Mouse (Mus musculus) central nervous system, embryonic 18 days (tissue): ENCODE results near the gene Olfr283. TPM values are rescaled to one million over a fixed set of nuclear protein-coding genes. Genes with fewer than 3 reads are reported as not detected.

Experiments used
- polyA plus RNA-seq: library from polyadenylated mRNA; depleted of rRNA; stranded (reverse); fragments of >200 nt; gene quantifications from 2 replicates; pipeline ENCODE4 v1.2.3, GENCODE M21; 2012; rRNA removed

Olfr283 gene
- polyA plus RNA-seq: not detected in 2 replicates

GRCm38 (mm10) chr15:98380846-98381245, at the start of gene Olfr283:
Gene Olfr283 (minus strand): TSS chr15:98380946.

GRCm38 (mm10) chr15:98340887-98341286, 39.9 kb downstream of the Olfr283 start, which contains the start of gene Olfr284:
Gene Olfr284 (minus strand): TSS chr15:98340987.

Other genes with a start within 250 kb of the Olfr283 start
- 47.8 and 48.6 TPM in 2 replicates for gene Asb8, start 215.3 kb downstream of the Olfr283 start, polyA plus RNA-seq
- gene Ccdc184, start 213.8 kb downstream of the Olfr283 start, polyA plus RNA-seq: 58.9 and 63.7 TPM in 2 replicates
- gene Olfr288, start 185.4 kb downstream of the Olfr283 start, polyA plus RNA-seq: not detected in 2 replicates
- gene Gm44579, start 160.0 kb downstream of the Olfr283 start, polyA plus RNA-seq: 0.06 and 0.07 TPM in 2 replicates
- 0.31 and 0.32 TPM in 2 replicates for gene Olfr287, start 159.9 kb downstream of the Olfr283 start, polyA plus RNA-seq
- gene Olfr286, start 146.5 kb downstream of the Olfr283 start, polyA plus RNA-seq: not detected in 2 replicates
- gene H1fnt, start 123.7 kb downstream of the Olfr283 start, polyA plus RNA-seq: not detected in 2 replicates
- gene Zfp641, start 84.8 kb downstream of the Olfr283 start, polyA plus RNA-seq: 13.7 and 14.5 TPM in 2 replicates
- gene Olfr285, start 63.6 kb downstream of the Olfr283 start, polyA plus RNA-seq: not detected in 2 replicates
- not detected in 2 replicates for gene Olfr284, start 40.0 kb downstream of the Olfr283 start, polyA plus RNA-seq
- not detected in 2 replicates for gene Olfr282, start 50.3 kb upstream of the Olfr283 start, polyA plus RNA-seq
- gene Olfr281, start 71.6 kb upstream of the Olfr283 start, polyA plus RNA-seq: not detected in 2 replicates
- not detected in 2 replicates for gene OR5BS1P, start 89.0 kb upstream of the Olfr283 start, polyA plus RNA-seq
- 0.09 TPM in 1 of 2 replicates, not detected in the other for gene Lalba, start 101.8 kb upstream of the Olfr283 start, polyA plus RNA-seq
- gene Olfr279, start 111.5 kb upstream of the Olfr283 start, polyA plus RNA-seq: not detected in 2 replicates
- 90.0 and 92.4 TPM in 2 replicates for gene Kansl2, start 153.3 kb upstream of the Olfr283 start, polyA plus RNA-seq
- gene Ccnt1, start 190.0 kb upstream of the Olfr283 start, polyA plus RNA-seq: 22.2 and 25.8 TPM in 2 replicates
- gene 4930415O20Rik, start 190.1 kb upstream of the Olfr283 start, polyA plus RNA-seq: 0.24 TPM in 1 of 2 replicates, not detected in the other
- 42.5 and 49.1 TPM in 2 replicates for gene Adcy6, start 229.1 kb upstream of the Olfr283 start, polyA plus RNA-seq
- 278 and 313 TPM in 2 replicates for gene Cacnb3, start 249.9 kb upstream of the Olfr283 start, polyA plus RNA-seq